Mouse (Mus musculus) heart, adult 2 months (tissue): ENCODE results near the gene Fam104a.

Source experiments
- CTCF ChIP-seq: fragments of 200-600 bp; IDR thresholded peaks from 2 replicates; pipeline ENCODE4 v1.8.1; 2022; ENCODE audit warnings: antibody characterized with exemption, mild to moderate bottlenecking, moderate library complexity
- EP300 ChIP-seq: fragments of 200-500 bp; IDR thresholded peaks from 2 replicates; pipeline ENCODE4 v1.6.1; 2011; ENCODE audit warnings: low read depth, low read length, control low read depth; ENCODE audit not compliant: insufficient read depth

DNA sequence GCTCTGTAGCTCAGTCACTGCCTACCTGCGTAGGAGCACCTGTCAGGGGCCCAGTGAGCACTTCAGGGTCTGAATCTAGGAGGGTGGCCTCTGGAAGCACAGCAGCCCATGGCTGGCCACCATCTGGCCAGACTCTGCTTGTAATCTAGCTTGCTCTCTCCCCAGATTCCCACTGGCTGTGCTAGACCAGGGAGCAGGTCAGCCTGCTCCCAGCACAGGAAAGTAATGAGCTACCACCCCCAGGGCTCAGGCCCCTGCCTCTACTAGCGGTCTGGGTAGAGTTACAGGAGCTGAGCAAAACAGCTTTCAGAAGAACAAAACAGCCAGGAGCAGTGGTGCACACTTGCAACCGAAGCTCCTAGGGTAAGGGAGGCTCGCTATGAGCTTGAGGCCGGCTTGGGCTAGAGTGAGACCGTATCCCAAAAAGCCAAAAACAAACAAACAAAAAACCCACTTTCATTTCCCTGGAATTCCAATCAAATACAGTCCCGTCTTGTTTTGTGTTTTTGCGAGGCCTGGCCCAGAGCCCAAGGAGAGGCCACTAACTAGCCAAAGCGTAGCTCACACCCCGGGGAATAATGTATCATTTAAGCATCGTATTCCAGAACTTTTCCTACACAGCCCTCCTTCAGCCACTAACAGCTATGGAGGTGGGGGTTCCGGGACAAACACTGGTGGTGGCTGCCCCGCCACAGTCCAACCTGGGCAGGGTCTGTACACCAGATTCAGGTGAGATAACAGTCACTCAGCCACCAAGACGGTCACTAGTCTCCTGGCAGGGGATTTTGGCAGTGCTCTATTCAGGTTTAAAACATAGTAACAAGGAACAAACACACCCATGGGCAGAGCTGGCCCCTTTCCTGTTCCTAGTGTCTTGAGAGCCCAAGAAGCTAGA lies 43.3 kb upstream of the Fam104a start:
- TF ChIP-seq EP300 (no peak), CTCF (no peak)
